Mouse (Mus musculus): Measurements from ENCODE around the gene Cd101. TPM values are rescaled to one million over a fixed set of nuclear protein-coding genes. Genes with fewer than 3 reads are reported as not detected.
A peak's percentile ranks its signal among the peaks of the same experiment; 100 is the strongest.

Cd101 gene
- polyA plus RNA-seq, 1 experiment from 2014 or later, result 0.05 TPM

DNA sequence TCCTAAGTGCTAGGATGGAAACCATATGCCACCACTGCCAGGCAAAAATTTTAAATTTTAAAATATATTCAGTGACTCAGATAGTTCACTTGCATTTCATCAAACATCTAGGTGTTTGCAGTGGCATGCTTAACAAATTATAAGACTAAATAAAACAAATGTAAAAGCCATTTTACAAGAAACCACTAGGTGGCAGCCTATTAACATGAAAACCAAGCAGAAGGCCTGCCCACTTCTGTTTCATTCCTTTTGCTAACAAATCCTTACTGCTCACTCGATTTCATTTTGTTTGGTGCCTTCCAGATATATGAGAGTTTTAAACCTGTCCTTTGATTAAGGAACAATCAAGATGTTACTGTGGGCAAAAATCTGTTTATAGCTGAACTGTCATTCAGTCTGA lies 55.5 kb downstream of the Cd101 start:
- no peaks in the 10 kb centered on the region for H3K9me3 ChIP-seq (ENCODE audit: control insufficient read depth, low read length)
- DNase-seq (ENCODE audit: low spot score), result peak; percentile 74

DNA sequence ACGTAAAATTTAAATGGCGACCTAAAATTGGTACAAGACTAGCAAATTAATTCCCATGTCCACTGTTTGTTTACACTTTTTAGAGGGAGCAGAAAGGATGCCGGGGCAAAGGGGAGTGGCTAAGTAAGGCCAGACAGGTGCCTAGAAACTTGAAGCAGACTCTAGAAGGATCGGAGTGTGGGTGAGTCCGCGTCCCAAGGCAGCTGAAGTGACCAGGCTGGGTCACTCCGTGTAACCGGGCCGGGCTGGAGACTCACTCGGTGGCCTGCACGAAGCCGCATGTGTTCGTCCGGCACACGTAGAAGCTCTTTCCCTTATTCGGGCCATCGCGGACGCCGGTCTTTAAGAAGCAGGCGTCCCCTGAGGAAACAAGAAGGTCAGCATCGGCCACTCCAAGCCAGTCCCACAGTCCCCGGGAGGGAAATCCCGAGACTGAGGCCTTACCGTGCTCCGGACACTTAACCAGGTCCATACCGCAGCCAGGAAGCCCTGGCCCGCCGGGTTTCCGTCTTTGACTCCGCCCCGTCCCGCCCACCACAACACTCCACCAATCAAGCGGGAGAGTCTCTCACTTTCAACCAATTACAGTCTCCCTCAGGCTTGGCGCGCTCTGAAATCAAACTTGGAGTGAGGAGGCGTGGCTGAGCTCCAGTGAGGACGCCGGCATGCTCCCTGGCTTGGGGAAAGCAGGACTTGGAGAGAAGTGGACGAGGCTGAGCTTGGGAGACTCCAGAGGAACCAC lies 60.0 kb downstream of the Cd101 start, which contains the start of gene Ttf2:
Gene Ttf2, minus strand, starts transcription at position 488 of the 742 bp plus-strand sequence.
- Histone ChIP-seq H3K9ac (peak within 1 kb of the TSS; percentile 46), H3K4me3 (replicated peaks; ENCODE audit: low read length) (peak within 1 kb of the TSS; percentile 47), H3K27me3 (ENCODE audit: control insufficient read depth, insufficient read depth, low read length) (no peaks in the 10 kb centered on the region), H3K4me2 (replicated peaks) (peak within 1 kb of the TSS; percentile 62), H3K36me3 (replicated peaks; ENCODE audit: control insufficient read depth, insufficient read depth) (no peaks in the 10 kb centered on the region), H3K27ac (no peak within 1 kb of the TSS), H3K9me3 (ENCODE audit: control insufficient read depth, low read length) (no peaks in the 10 kb centered on the region), H3K4me1 (replicated peaks; ENCODE audit: control insufficient read depth, insufficient read depth, low read length) (no peaks in the 10 kb centered on the region)
- under 1% methylated on average over 40 of the region's 40 CpGs for WGBS
- peak; percentile 98 for ATAC-seq (ENCODE audit: low FRiP score)
- DNase-seq (ENCODE audit: low spot score), result peak; percentile 93

More for the DNA sequence above, 55.5 kb downstream of the Cd101 start:
- 3% methylated on average over 1 of the region's 1 CpGs for WGBS
- Histone ChIP-seq H3K27me3 (ENCODE audit: control insufficient read depth, insufficient read depth, low read length) (no peaks in the 10 kb centered on the region), H3K9ac (no peak overlapping the region), H3K36me3 (replicated peaks; ENCODE audit: control insufficient read depth, insufficient read depth) (no peaks in the 10 kb centered on the region), H3K4me2 (replicated peaks) (no peak overlapping the region), H3K4me1 (replicated peaks; ENCODE audit: control insufficient read depth, insufficient read depth, low read length) (no peaks in the 10 kb centered on the region), H3K27ac (no peak overlapping the region), H3K4me3 (replicated peaks; ENCODE audit: low read length) (no peak overlapping the region)
- ATAC-seq (ENCODE audit: low FRiP score), result no peak

DNA sequence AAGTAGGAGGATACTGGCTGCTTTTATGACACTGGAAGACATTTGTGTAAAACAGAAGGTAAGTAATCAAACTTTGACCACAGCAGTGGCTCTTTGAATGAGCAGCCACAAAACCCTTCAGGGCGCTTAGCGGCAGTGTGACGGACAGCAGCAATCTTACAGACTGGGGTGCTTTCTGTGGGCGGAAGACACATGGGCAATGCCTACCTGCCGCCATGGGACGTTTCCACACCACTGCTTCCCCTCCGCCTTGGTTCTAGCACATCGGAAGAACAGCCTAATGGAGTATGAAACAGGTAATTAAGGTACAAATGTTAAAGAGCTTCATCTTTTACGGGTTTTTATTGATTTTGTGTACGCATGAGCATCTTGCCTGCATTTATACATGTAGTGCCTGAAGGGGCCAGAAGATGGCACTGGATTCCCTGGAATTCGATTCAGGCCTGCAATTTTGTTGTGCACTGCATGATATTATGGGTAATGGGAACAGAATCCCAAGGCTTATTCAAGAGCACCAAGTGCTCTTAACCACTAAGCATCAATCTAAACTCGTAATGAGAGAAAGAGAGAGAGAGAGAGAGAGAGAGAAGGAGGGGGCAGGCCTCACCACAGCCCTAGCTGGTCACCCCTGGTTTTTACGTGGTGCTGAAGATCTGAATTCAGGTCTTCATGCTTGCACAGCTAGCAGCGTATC lies 65.4 kb downstream of the Cd101 start:
- Histone ChIP-seq H3K9me3 (ENCODE audit: control insufficient read depth, low read length) (no peaks in the 10 kb centered on the region), H3K9ac (no peak overlapping the region), H3K27me3 (ENCODE audit: control insufficient read depth, insufficient read depth, low read length) (no peaks in the 10 kb centered on the region), H3K36me3 (replicated peaks; ENCODE audit: control insufficient read depth, insufficient read depth) (peaks cover 18% of the 10 kb centered on the region; the same call in 1 of the 2 replicates), H3K27ac (no peak overlapping the region), H3K4me2 (replicated peaks) (no peak overlapping the region), H3K4me3 (replicated peaks; ENCODE audit: low read length) (no peak overlapping the region), H3K4me1 (replicated peaks; ENCODE audit: control insufficient read depth, insufficient read depth, low read length) (no peaks in the 10 kb centered on the region)
- 73% methylated on average over 14 of the region's 14 CpGs for WGBS
- peak; percentile 68 for ATAC-seq (ENCODE audit: low FRiP score)
- DNase-seq (ENCODE audit: low spot score), result peak; percentile 80

DNA sequence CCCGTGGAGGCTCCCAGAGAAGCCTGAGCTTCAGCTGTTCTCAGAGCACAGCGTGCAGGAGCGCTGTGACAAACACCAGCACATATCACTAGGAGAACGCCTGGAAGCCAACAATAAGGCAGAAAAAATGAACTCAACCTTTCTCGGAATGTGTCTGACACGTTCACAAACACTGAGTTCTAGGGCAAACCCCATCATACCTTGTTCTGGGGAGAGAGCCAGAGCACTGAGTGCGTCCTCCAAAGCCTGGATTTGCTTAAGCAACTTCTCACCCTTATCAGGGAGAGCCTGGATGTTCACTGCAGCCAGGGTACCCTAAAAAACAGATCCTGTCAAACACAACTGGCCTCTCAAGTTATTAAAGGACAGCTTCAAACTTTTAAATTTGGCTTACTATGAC lies 67.9 kb downstream of the Cd101 start:
- ATAC-seq (ENCODE audit: low FRiP score), result no peak
- no peaks in the 10 kb centered on the region for H3K4me1 ChIP-seq (replicated peaks; ENCODE audit: control insufficient read depth, insufficient read depth, low read length)
- no peak overlapping the region for H3K9ac ChIP-seq
- H3K36me3 ChIP-seq (replicated peaks; ENCODE audit: control insufficient read depth, insufficient read depth), result peaks cover 26% of the 10 kb centered on the region; the same call in 1 of the 2 replicates
- H3K27me3 ChIP-seq (ENCODE audit: control insufficient read depth, insufficient read depth, low read length), result no peaks in the 10 kb centered on the region
- no peak overlapping the region for H3K4me3 ChIP-seq (replicated peaks; ENCODE audit: low read length)
- 92% methylated on average over 7 of the region's 7 CpGs for WGBS
- H3K9me3 ChIP-seq (ENCODE audit: control insufficient read depth, low read length), result no peaks in the 10 kb centered on the region
- H3K4me2 ChIP-seq (replicated peaks), result no peak overlapping the region
- DNase-seq (ENCODE audit: low spot score), result no peak
- H3K27ac ChIP-seq, result no peak overlapping the region

DNA sequence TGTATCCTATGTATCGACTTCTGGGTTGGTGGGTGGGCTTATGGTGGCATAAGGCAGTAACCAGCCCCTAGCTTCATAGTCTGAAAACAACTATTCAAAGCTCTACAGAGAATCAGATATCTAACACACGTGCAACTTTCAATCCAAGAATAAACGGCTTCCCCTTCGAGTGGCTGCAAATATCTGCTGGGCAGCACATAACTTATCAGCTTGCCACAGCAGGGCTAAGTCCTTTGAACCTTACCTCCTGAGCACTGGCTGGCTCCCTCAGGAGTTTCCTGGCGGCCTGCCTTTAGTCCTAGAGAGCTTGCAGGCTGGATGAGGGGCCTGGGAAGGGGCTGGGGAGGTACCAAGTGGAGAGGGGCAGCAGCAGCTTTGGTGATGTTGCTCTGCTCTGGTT lies 68.3 kb downstream of the Cd101 start:
- Histone ChIP-seq H3K4me2 (replicated peaks) (no peak overlapping the region), H3K9me3 (ENCODE audit: control insufficient read depth, low read length) (no peaks in the 10 kb centered on the region), H3K36me3 (replicated peaks; ENCODE audit: control insufficient read depth, insufficient read depth) (peaks cover 26% of the 10 kb centered on the region; the same call in 1 of the 2 replicates), H3K27ac (no peak overlapping the region), H3K9ac (no peak overlapping the region), H3K4me1 (replicated peaks; ENCODE audit: control insufficient read depth, insufficient read depth, low read length) (no peaks in the 10 kb centered on the region), H3K4me3 (replicated peaks; ENCODE audit: low read length) (no peak overlapping the region), H3K27me3 (ENCODE audit: control insufficient read depth, insufficient read depth, low read length) (no peaks in the 10 kb centered on the region)
- DNase-seq (ENCODE audit: low spot score) (no peak), ATAC-seq (ENCODE audit: low FRiP score) (no peak)
- 84% methylated on average over 5 of the region's 5 CpGs for WGBS

DNA sequence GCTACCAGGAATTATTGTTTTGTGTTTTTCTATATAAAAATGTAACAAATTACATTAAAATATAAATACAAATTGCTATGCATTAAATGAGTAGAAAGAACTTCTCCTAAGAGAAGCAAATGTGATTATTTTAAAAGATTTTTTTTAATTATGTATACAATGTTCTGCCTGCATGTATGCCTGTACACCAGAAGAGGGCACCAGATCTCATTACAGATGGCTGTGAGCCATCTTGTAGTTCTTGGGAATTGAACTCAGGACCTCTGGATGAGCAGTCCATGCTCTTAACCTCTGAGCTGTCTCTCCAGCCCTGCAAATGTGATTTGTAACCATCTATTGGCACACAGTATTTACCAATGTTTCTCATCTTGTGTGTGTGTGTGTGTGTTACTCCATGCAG lies 74.7 kb downstream of the Cd101 start:
- H3K4me1 ChIP-seq (replicated peaks; ENCODE audit: control insufficient read depth, insufficient read depth, low read length), result no peaks in the 10 kb centered on the region
- DNase-seq (ENCODE audit: low spot score), result no peak
- H3K27me3 ChIP-seq (ENCODE audit: control insufficient read depth, insufficient read depth, low read length), result no peaks in the 10 kb centered on the region
- no peak overlapping the region for H3K27ac ChIP-seq
- H3K9me3 ChIP-seq (ENCODE audit: control insufficient read depth, low read length), result no peaks in the 10 kb centered on the region
- no peak for ATAC-seq (ENCODE audit: low FRiP score)
- H3K36me3 ChIP-seq (replicated peaks; ENCODE audit: control insufficient read depth, insufficient read depth), result peaks cover 42% of the 10 kb centered on the region
- H3K4me2 ChIP-seq (replicated peaks), result no peak overlapping the region
- H3K4me3 ChIP-seq (replicated peaks; ENCODE audit: low read length), result no peak overlapping the region
- H3K9ac ChIP-seq, result no peak overlapping the region

DNA sequence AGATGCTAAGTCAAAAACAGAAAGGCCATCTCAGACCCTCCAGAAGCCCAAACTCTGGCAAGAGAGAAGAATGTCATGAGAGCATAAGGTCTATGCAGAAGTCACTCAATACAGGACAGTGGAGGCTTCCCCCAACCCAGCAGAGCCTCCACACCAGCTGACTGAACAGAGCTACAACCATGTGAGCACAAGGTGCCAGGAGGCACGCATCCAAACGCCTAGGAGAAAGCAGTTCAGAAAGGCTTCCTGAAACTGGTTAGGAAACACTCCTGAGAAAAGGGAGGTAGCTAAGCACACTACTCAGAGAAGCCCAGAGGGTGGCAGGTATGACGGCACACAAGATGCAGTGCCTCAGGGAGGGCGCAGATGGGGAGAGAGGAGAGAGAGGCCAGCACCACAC lies 77.8 kb downstream of the Cd101 start:
- Histone ChIP-seq H3K27ac (no peak overlapping the region), H3K4me3 (replicated peaks; ENCODE audit: low read length) (no peak overlapping the region), H3K9ac (no peak overlapping the region), H3K36me3 (replicated peaks; ENCODE audit: control insufficient read depth, insufficient read depth) (peaks cover 48% of the 10 kb centered on the region), H3K4me1 (replicated peaks; ENCODE audit: control insufficient read depth, insufficient read depth, low read length) (no peaks in the 10 kb centered on the region), H3K4me2 (replicated peaks) (no peak overlapping the region), H3K9me3 (ENCODE audit: control insufficient read depth, low read length) (no peaks in the 10 kb centered on the region), H3K27me3 (ENCODE audit: control insufficient read depth, insufficient read depth, low read length) (no peaks in the 10 kb centered on the region)
- DNase-seq (ENCODE audit: low spot score) (no peak), ATAC-seq (ENCODE audit: low FRiP score) (no peak)
- 89% methylated on average over 4 of the region's 4 CpGs for WGBS

DNA sequence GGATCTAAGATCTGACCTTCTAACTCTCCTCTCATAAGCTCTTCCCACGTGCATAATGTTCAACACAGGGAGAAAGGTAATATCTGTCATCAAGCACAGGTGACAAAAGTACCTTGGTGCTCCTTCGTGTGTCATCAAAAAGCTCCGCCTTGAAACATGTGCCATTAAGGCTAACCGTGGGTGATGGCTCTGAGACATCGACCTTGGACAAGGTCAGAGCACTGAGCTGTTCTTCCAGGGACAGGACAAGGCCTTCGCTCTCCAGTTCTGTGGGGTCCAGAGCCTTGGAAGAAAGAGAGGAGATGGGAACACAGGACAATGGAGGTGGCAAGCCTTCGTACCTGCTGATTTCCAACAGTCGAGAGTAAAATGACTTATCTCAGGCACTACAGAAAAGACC lies 82.1 kb downstream of the Cd101 start:
- Histone ChIP-seq H3K27me3 (ENCODE audit: control insufficient read depth, insufficient read depth, low read length) (no peaks in the 10 kb centered on the region), H3K4me2 (replicated peaks) (no peak overlapping the region), H3K27ac (no peak overlapping the region), H3K36me3 (replicated peaks; ENCODE audit: control insufficient read depth, insufficient read depth) (peaks cover 22% of the 10 kb centered on the region), H3K9me3 (ENCODE audit: control insufficient read depth, low read length) (no peaks in the 10 kb centered on the region), H3K4me1 (replicated peaks; ENCODE audit: control insufficient read depth, insufficient read depth, low read length) (no peaks in the 10 kb centered on the region), H3K9ac (no peak overlapping the region), H3K4me3 (replicated peaks; ENCODE audit: low read length) (no peak overlapping the region)
- DNase-seq (ENCODE audit: low spot score) (no peak), ATAC-seq (ENCODE audit: low FRiP score) (no peak)
- 93% methylated on average over 8 of the region's 8 CpGs for WGBS
